Mouse (Mus musculus): Measurements from ENCODE around the gene Ccdc185.

DNA sequence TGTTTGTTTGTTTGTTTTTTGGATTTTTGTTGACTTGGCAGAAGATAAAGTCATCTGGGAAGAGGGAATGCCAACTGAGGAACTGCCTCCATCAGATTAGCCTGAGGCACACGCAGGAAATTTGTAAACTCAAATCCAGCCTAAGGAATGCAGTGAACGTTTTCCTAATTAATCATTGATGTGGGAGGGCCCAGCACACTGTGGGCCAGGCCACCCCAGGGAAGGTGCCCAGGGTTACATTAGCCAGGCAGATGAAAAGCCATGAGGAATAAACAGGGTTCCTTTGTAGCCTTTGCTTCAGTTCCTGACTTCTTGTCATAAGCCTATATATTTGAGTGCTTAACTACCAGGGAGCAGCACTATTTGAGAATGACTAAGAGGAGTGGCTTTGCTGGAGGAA lies 44.1 kb downstream of the Ccdc185 start:
- TF ChIP-seq GATA1 (IDR thresholded peaks at IDR 0.05; ENCODE audit: low read length): no peak
- no peak for TF ChIP-seq TAL1 (IDR thresholded peaks at IDR 0.05; ENCODE audit: low read length)

All from erythroblast, embryonic 14.5 days (primary cell).